Mouse (Mus musculus) layer of hippocampus, postnatal 10 days (tissue): ENCODE measurements around the gene Ccer2. TPM values are rescaled to one million over a fixed set of nuclear protein-coding genes. Genes with fewer than 3 reads are reported as not detected.

Source experiments
- total RNA-seq, 2 experiments: library from RNA; stranded (reverse); gene quantifications; 2 replicates each; pipeline ENCODE4 v1.2.3; 2021

Ccer2 gene
- total RNA-seq, 2 experiments from 2014 or later: 0.46 to 0.54 TPM

Other genes starting within 250 kb of the Ccer2 start
- gene Ifnl2, start 245.7 kb upstream of the Ccer2 start, total RNA-seq: not detected
- not detected for gene Ifnl3, start 233.3 kb upstream of the Ccer2 start, total RNA-seq
- gene Sycn, start 215.3 kb upstream of the Ccer2 start, total RNA-seq: not detected
- under 1 TPM; 0.42 to 0.46 TPM for gene Nccrp1, start 208.9 kb upstream of the Ccer2 start, total RNA-seq
- gene Samd4b, start 158.0 kb upstream of the Ccer2 start, total RNA-seq: 10 to 100 TPM; 58.4 to 61.9 TPM
- gene Pak4, start 158.0 kb upstream of the Ccer2 start, total RNA-seq: 10 to 100 TPM; 11.7 to 13.0 TPM
- gene Acp7, start 124.8 kb upstream of the Ccer2 start, total RNA-seq: 1 to 10 TPM; 1.5 to 2.1 TPM
- gene Fbxo27, start 63.3 kb upstream of the Ccer2 start, total RNA-seq: 10 to 100 TPM; 16.2 to 19.8 TPM
- 1 to 10 TPM; 2.0 to 2.2 TPM for gene Fbxo17, start 39.4 kb upstream of the Ccer2 start, total RNA-seq
- gene Mrps12, start 14.4 kb upstream of the Ccer2 start, total RNA-seq: 10 to 100 TPM; 45.7 to 52.1 TPM
- 10 to 100 TPM; 14.1 to 17.2 TPM for gene Sars2, start 14.2 kb upstream of the Ccer2 start, total RNA-seq
- 100 to 1,000 TPM; 150 to 167 TPM for gene Sirt2, start 10.6 kb downstream of the Ccer2 start, total RNA-seq
- 10 to 100 TPM; 32.2 to 35.8 TPM for gene Nfkbib, start 11.3 kb downstream of the Ccer2 start, total RNA-seq
- 1 to 10 TPM; 1.5 to 2.0 TPM for gene Rinl, start 32.8 kb downstream of the Ccer2 start, total RNA-seq
- gene Hnrnpl, start 52.4 kb downstream of the Ccer2 start, total RNA-seq: 100 to 1,000 TPM; 441 to 521 TPM
- 10 to 100 TPM; 49.1 to 50.8 TPM for gene Ech1, start 69.0 kb downstream of the Ccer2 start, total RNA-seq
- 1 to 10 TPM; 2.1 to 2.7 TPM for gene Lgals4, start 77.7 kb downstream of the Ccer2 start, total RNA-seq
- under 1 TPM in 1 of 2 experiments, not detected in 1; 0.62 TPM for gene Lgals7, start 107.7 kb downstream of the Ccer2 start, total RNA-seq
- gene Capn12, start 125.2 kb downstream of the Ccer2 start, total RNA-seq: under 1 TPM; 0.54 to 0.82 TPM
- 100 to 1,000 TPM; 128 to 129 TPM for gene Actn4, start 206.2 kb downstream of the Ccer2 start, total RNA-seq
- gene Eif3k, start 225.7 kb downstream of the Ccer2 start, total RNA-seq: 100 to 1,000 TPM; 177 to 178 TPM
- gene Map4k1, start 225.9 kb downstream of the Ccer2 start, total RNA-seq: 1 to 10 TPM; 4.6 to 5.8 TPM